Comparison of ENCODE assay signal across 11 mouse cellular contexts in genomic region chr8:116868699-116869098, GRCm38 (mm10). TPM values are rescaled to one million over a fixed set of nuclear protein-coding genes. Genes with fewer than 3 reads are reported as not detected.
DNase-seq lines count a peak whose midpoint lies in the region; ATAC-seq and TF ChIP-seq lines count a peak whose summit lies in the region.
"Had no signal": no experiment of that assay in that cellular context is flagged by ENCODE, and none has a peak within 500 bp of the region (broad histone marks: within the 10 kb centered on the region; RNA-seq: fewer than 3 reads in every experiment).

No protein-coding gene starts in this region.

- no peaks in the 10 kb centered on the region for H3K36me3 ChIP-seq in liver, adult 2 months (ENCODE audit: control insufficient read depth, insufficient read depth, low read length)
- H3K36me3 ChIP-seq in liver, embryonic 11.5 days (ENCODE audit: control insufficient read depth, insufficient read depth, low read length), result no peaks in the 10 kb centered on the region
- H3K36me3 ChIP-seq: embryonic facial prominence, embryonic 13.5 days; liver, embryonic 13.5 days; stomach, embryonic 15.5 days had no signal

- no peaks in the 10 kb centered on the region for H3K9me3 ChIP-seq in liver, embryonic 11.5 days (ENCODE audit: control insufficient read depth, low read length)
- H3K9me3 ChIP-seq: embryonic facial prominence, embryonic 13.5 days; liver, embryonic 13.5 days; stomach, embryonic 15.5 days had no signal

- 28% methylated on average over 4 of the region's 4 CpGs for WGBS in liver, adult 2 months
- WGBS in liver, embryonic 11.5 days, result 49% methylated on average over 4 of the region's 4 CpGs

- no peaks in the 10 kb centered on the region for H3K79me2 ChIP-seq in liver, adult 2 months (ENCODE audit: control insufficient read depth, insufficient read depth, low read length)

- intact Hi-C loops in heart, postnatal 14 days (cut with DNase I), result loop anchor here (5.0 to 10.0 kb wide), 3 partner anchors 96 to 384 kb away; no protein-coding TSS in a partner anchor
- intact Hi-C loops in left cerebral cortex, postnatal 4 days (cut with DNase I), result no loop called here

- H3K4me1 ChIP-seq in liver, adult 2 months (ENCODE audit: control insufficient read depth, insufficient read depth, low read length), result no peaks in the 10 kb centered on the region
- H3K4me1 ChIP-seq in liver, embryonic 11.5 days (replicated peaks; ENCODE audit: control insufficient read depth, insufficient read depth, low read length), result no peaks in the 10 kb centered on the region
- H3K4me1 ChIP-seq: liver, embryonic 13.5 days had no signal

- no peak overlapping the region for H3K27ac ChIP-seq in liver, adult 2 months (replicated peaks; ENCODE audit: insufficient read depth, low read depth, low read length)
- no peak overlapping the region for H3K27ac ChIP-seq in liver, embryonic 11.5 days (ENCODE audit: low read depth, low read length)
- H3K27ac ChIP-seq: embryonic facial prominence, embryonic 13.5 days; liver, embryonic 13.5 days; stomach, embryonic 15.5 days had no signal

- DNase-seq in liver, adult 2 months (ENCODE audit: extremely low read depth, low read depth, low spot score), result peak; percentile 25
- no peak for DNase-seq in liver, embryonic 11.5 days (ENCODE audit: low spot score)
- peak; percentile 33 to 55 for DNase-seq in adrenal gland, adult 18-20 months (ENCODE audit: low spot score in 2 of 2)
- DNase-seq in cerebellum, adult 9-11 months, result peak; percentile 82
- DNase-seq in heart, postnatal 14 days, result peak; percentile 29 to 55
- DNase-seq in left cerebral cortex, postnatal 4 days, result peak; percentile 70
- peak; percentile 44 for DNase-seq in ovary, postnatal 36 days (ENCODE audit: low spot score)
- no peak for DNase-seq in thymus, postnatal 0 days (ENCODE audit: low spot score)
- DNase-seq: liver, embryonic 13.5 days had no signal

- H3K4me3 ChIP-seq in liver, adult 2 months (ENCODE audit: insufficient read depth, low read depth, low read length), result no peak overlapping the region
- H3K4me3 ChIP-seq in liver, embryonic 11.5 days (ENCODE audit: low read depth, low read length), result no peak overlapping the region
- H3K4me3 ChIP-seq: embryonic facial prominence, embryonic 13.5 days; liver, embryonic 13.5 days; stomach, embryonic 15.5 days had no signal

- no peak overlapping the region for H3K9ac ChIP-seq in liver, adult 2 months (ENCODE audit: low read depth, low read length)
- no peak overlapping the region for H3K9ac ChIP-seq in liver, embryonic 11.5 days (ENCODE audit: low read depth, low read length)
- H3K9ac ChIP-seq: embryonic facial prominence, embryonic 13.5 days; liver, embryonic 13.5 days; stomach, embryonic 15.5 days had no signal

- TF ChIP-seq POLR2A in liver, adult 2 months (IDR thresholded peaks at IDR 0.05; ENCODE audit: extremely low read depth, insufficient read depth, low read length), result no peak

- H3K27me3 ChIP-seq in liver, adult 2 months (ENCODE audit: control insufficient read depth, insufficient read depth, low read length), result no peaks in the 10 kb centered on the region
- H3K27me3 ChIP-seq in liver, embryonic 11.5 days (replicated peaks; ENCODE audit: control insufficient read depth, insufficient read depth, low read length), result peaks cover 9% of the 10 kb centered on the region

- TF ChIP-seq CTCF in liver, adult 2 months (IDR thresholded peaks at IDR 0.05; ENCODE audit: low read depth, low read length), result peak; percentile 82

- no peak overlapping the region for H3K4me2 ChIP-seq in liver, embryonic 11.5 days
- H3K4me2 ChIP-seq: embryonic facial prominence, embryonic 13.5 days; liver, embryonic 13.5 days; stomach, embryonic 15.5 days had no signal

- ATAC-seq in liver, embryonic 11.5 days (replicated peaks; ENCODE audit: low FRiP score), result no peak

RNA-seq across cellular contexts. Expression of gene Cmc2, which starts 52.6 kb away (rescaled TPM):
- total RNA-seq in liver, adult 2 months (2014; rRNA removed), result 9.3 and 10.9 TPM in 2 replicates
- 4.2 and 5.2 TPM in 2 replicates for polyA plus RNA-seq in liver, adult 2 months (2012; rRNA removed)
- 94.4 and 101 TPM in 2 replicates for polyA plus RNA-seq in liver, embryonic 11.5 days (2014; fragmentation: Nextera tagmentation; extraction: Ambion mirVana)
- 10 to 100 TPM; 53.0 to 57.0 TPM for total RNA-seq in adrenal gland, adult 18-20 months (2021)
- 10 to 100 TPM; 49.8 to 66.2 TPM for total RNA-seq in heart, postnatal 14 days (2021)
- 1 to 10 TPM; 7.7 to 9.8 TPM for total RNA-seq in left cerebral cortex, postnatal 4 days (2021)
- polyA plus RNA-seq in thymus, postnatal 0 days (2015; fragmentation: Nextera tagmentation; extraction: Ambion mirVana), result 132 and 136 TPM in 2 replicates

RNA-seq across cellular contexts. Expression of gene Cenpn, which starts 52.8 kb away (rescaled TPM):
- total RNA-seq in liver, adult 2 months (2014; rRNA removed), result 0.74 and 1.3 TPM in 2 replicates
- polyA plus RNA-seq in liver, adult 2 months (2012; rRNA removed), result 0.44 and 0.72 TPM in 2 replicates
- 53.9 and 56.9 TPM in 2 replicates for polyA plus RNA-seq in liver, embryonic 11.5 days (2014; fragmentation: Nextera tagmentation; extraction: Ambion mirVana)
- 1 to 10 TPM; 2.6 to 2.7 TPM for total RNA-seq in adrenal gland, adult 18-20 months (2021)
- total RNA-seq in heart, postnatal 14 days (2021), result 1 to 10 TPM; 1.7 to 2.6 TPM
- total RNA-seq in left cerebral cortex, postnatal 4 days (2021), result 1 to 10 TPM; 3.8 to 4.7 TPM
- 32.2 and 35.4 TPM in 2 replicates for polyA plus RNA-seq in thymus, postnatal 0 days (2015; fragmentation: Nextera tagmentation; extraction: Ambion mirVana)

Comparison
In these comparisons a context has a peak if more than half of its experiments do, and no peak if none do; other contexts are left out.
1. DNase-seq: peak in liver, adult 2 months (single experiment), adrenal gland, adult 18-20 months (2 of 2), cerebellum, adult 9-11 months (single experiment), heart, postnatal 14 days (2 of 2), left cerebral cortex, postnatal 4 days (single experiment) and ovary, postnatal 36 days (single experiment); none in liver, embryonic 11.5 days (single experiment) and thymus, postnatal 0 days (single experiment).